Mouse (Mus musculus): ENCODE data around the gene Ank2. TPM values are rescaled to one million over a fixed set of nuclear protein-coding genes. Genes with fewer than 3 reads are reported as not detected.
A peak's percentile ranks its signal among the peaks of the same experiment; 100 is the strongest.

Ank2 gene
- total and polyA plus RNA-seq, 3 experiments = 18.9 to 95.5 (median 57.8) TPM

- Histone ChIP-seq H3K36me3 (replicated peaks) (no peaks in the 10 kb centered on the region), H3K4me1 (ENCODE audit: insufficient read depth, low read depth, low read length) (peaks cover 22% of the 10 kb centered on the region), H3K27me3 (ENCODE audit: insufficient read depth, low read length) (no peaks in the 10 kb centered on the region), H3K4me3 (ENCODE audit: low read depth, low read length) (no peak overlapping the region), H3K9me3 (replicated peaks) (no peaks in the 10 kb centered on the region)
- no peak for DNase-seq (ENCODE audit: low spot score)
- ATAC-seq (ENCODE audit: extremely low read depth, insufficient number of reproducible peaks, low FRiP score, poor library complexity, severe bottlenecking) = 0 out of 2 replicates have a peak, but pooled peaks have one; percentile 54
- TF ChIP-seq CTCF (IDR thresholded peaks at IDR 0.05; ENCODE audit: low read depth, low read length) (no peak), POLR2AphosphoS5 (IDR thresholded peaks at IDR 0.05; ENCODE audit: insufficient replicate concordance, low read depth, low read length) (no peak), GATA2 (IDR thresholded peaks at IDR 0.05; ENCODE audit: borderline replicate concordance, low read depth, low read length) (no peak), TAL1 (conservative IDR thresholded peaks at IDR 0.05; ENCODE audit: low read depth, low read length) (no peak), GATA1 (IDR thresholded peaks at IDR 0.05; ENCODE audit: borderline replicate concordance, low read length) (no peak)
Observed at GRCm38 (mm10) chr3:127529824-127530223, 30.7 kb upstream of the Ank2 start.

DNA sequence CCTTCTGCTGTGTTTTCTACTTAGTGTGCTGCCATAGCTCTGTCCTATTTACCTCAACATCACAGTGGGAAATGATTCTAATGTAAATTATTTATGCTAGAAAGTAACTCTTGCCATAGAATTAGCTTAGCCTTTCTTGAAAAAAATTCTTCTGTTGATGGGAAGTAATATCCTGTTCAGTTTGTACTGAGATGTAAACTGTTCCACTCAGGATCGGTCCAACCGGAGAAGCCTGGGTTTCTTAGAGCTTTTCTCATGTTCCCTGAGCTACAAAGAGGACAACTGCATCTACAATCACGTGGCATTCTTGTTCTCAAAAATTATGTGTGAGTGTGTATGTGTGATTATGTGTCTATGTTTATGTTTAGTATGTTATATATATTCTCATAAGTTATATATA lies 30.1 kb upstream of the Ank2 start:
- H3K9me3 ChIP-seq (replicated peaks) = no peaks in the 10 kb centered on the region
- ATAC-seq (ENCODE audit: extremely low read depth, insufficient number of reproducible peaks, low FRiP score, poor library complexity, severe bottlenecking) (no peak), DNase-seq (ENCODE audit: low spot score) (no peak)
- H3K4me1 ChIP-seq (ENCODE audit: insufficient read depth, low read depth, low read length) = peaks cover 22% of the 10 kb centered on the region
- TF ChIP-seq CTCF (IDR thresholded peaks at IDR 0.05; ENCODE audit: low read depth, low read length) = no peak
- no peak for TF ChIP-seq TAL1 (conservative IDR thresholded peaks at IDR 0.05; ENCODE audit: low read depth, low read length)
- TF ChIP-seq POLR2AphosphoS5 (IDR thresholded peaks at IDR 0.05; ENCODE audit: insufficient replicate concordance, low read depth, low read length) = no peak
- TF ChIP-seq GATA2 (IDR thresholded peaks at IDR 0.05; ENCODE audit: borderline replicate concordance, low read depth, low read length) = no peak
- TF ChIP-seq GATA1 (IDR thresholded peaks at IDR 0.05; ENCODE audit: borderline replicate concordance, low read length) = no peak
- H3K27me3 ChIP-seq (ENCODE audit: insufficient read depth, low read length) = no peaks in the 10 kb centered on the region
- H3K4me3 ChIP-seq (ENCODE audit: low read depth, low read length) = no peak overlapping the region
- H3K36me3 ChIP-seq (replicated peaks) = no peaks in the 10 kb centered on the region

DNA sequence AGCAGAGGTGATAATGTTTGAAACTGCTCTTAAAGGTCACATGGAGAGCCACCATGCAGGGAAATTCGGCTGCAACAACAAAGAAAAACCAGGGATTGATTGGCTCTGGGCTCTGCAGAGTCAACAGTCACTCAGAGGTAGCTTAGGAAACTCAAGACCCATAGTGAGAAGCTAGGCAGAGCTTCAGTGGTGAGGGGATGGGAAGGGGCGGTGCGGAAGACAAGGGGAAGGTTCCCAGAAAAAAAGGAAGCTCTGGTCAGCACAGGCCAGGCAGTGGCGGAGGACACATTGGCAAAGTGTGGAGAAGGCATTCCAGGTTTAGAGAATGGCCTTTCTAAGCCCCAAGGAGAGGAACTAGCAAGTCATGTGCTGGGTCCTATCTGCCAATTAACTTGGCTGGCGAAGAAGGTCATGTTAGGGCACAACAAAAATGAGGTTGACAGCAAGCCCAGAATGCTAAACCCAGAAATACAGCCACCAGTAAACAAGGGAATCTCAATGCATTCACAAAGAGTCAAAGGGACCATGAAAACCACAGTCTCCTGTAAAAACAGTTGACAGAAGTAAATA lies 28.4 kb upstream of the Ank2 start:
- no peak for ATAC-seq (ENCODE audit: extremely low read depth, insufficient number of reproducible peaks, low FRiP score, poor library complexity, severe bottlenecking)
- Histone ChIP-seq H3K9me3 (replicated peaks) (no peaks in the 10 kb centered on the region), H3K4me3 (ENCODE audit: low read depth, low read length) (no peak overlapping the region), H3K27me3 (ENCODE audit: insufficient read depth, low read length) (no peaks in the 10 kb centered on the region), H3K36me3 (replicated peaks) (no peaks in the 10 kb centered on the region), H3K4me1 (ENCODE audit: insufficient read depth, low read depth, low read length) (peaks cover 22% of the 10 kb centered on the region)
- DNase-seq (ENCODE audit: low spot score) = no peak
- no peak for TF ChIP-seq GATA1 (IDR thresholded peaks at IDR 0.05; ENCODE audit: borderline replicate concordance, low read length)
- no peak for TF ChIP-seq GATA2 (IDR thresholded peaks at IDR 0.05; ENCODE audit: borderline replicate concordance, low read depth, low read length)
- TF ChIP-seq CTCF (IDR thresholded peaks at IDR 0.05; ENCODE audit: low read depth, low read length) = no peak
- TF ChIP-seq POLR2AphosphoS5 (IDR thresholded peaks at IDR 0.05; ENCODE audit: insufficient replicate concordance, low read depth, low read length) = no peak
- TF ChIP-seq TAL1 (conservative IDR thresholded peaks at IDR 0.05; ENCODE audit: low read depth, low read length) = no peak

- H3K9me3 ChIP-seq (replicated peaks) = no peaks in the 10 kb centered on the region
- TF ChIP-seq CTCF (IDR thresholded peaks at IDR 0.05; ENCODE audit: low read depth, low read length) (no peak), POLR2AphosphoS5 (IDR thresholded peaks at IDR 0.05; ENCODE audit: insufficient replicate concordance, low read depth, low read length) (no peak), GATA1 (IDR thresholded peaks at IDR 0.05; ENCODE audit: borderline replicate concordance, low read length) (no peak), GATA2 (IDR thresholded peaks at IDR 0.05; ENCODE audit: borderline replicate concordance, low read depth, low read length) (no peak), TAL1 (conservative IDR thresholded peaks at IDR 0.05; ENCODE audit: low read depth, low read length) (no peak)
- no peak for ATAC-seq (ENCODE audit: extremely low read depth, insufficient number of reproducible peaks, low FRiP score, poor library complexity, severe bottlenecking)
Observed at GRCm38 (mm10) chr3:127525188-127525819, 26.2 kb upstream of the Ank2 start.

GRCm38 (mm10) chr3:127521156-127521555 lies 22.0 kb upstream of the Ank2 start:
- H3K4me3 ChIP-seq (ENCODE audit: low read depth, low read length) = no peak overlapping the region
- DNase-seq (ENCODE audit: low spot score) (no peak), ATAC-seq (ENCODE audit: extremely low read depth, insufficient number of reproducible peaks, low FRiP score, poor library complexity, severe bottlenecking) (no peak)
- H3K4me1 ChIP-seq (ENCODE audit: insufficient read depth, low read depth, low read length) = peaks cover 50% of the 10 kb centered on the region
- H3K27me3 ChIP-seq (ENCODE audit: insufficient read depth, low read length) = no peaks in the 10 kb centered on the region
- H3K9me3 ChIP-seq (replicated peaks) = no peaks in the 10 kb centered on the region
- no peaks in the 10 kb centered on the region for H3K36me3 ChIP-seq (replicated peaks)
- TF ChIP-seq CTCF (IDR thresholded peaks at IDR 0.05; ENCODE audit: low read depth, low read length) = no peak
- no peak for TF ChIP-seq GATA1 (IDR thresholded peaks at IDR 0.05; ENCODE audit: borderline replicate concordance, low read length)
- no peak for TF ChIP-seq TAL1 (conservative IDR thresholded peaks at IDR 0.05; ENCODE audit: low read depth, low read length)
- TF ChIP-seq POLR2AphosphoS5 (IDR thresholded peaks at IDR 0.05; ENCODE audit: insufficient replicate concordance, low read depth, low read length) = no peak
- no peak for TF ChIP-seq GATA2 (IDR thresholded peaks at IDR 0.05; ENCODE audit: borderline replicate concordance, low read depth, low read length)

More at GRCm38 (mm10) chr3:127525188-127525819, 26.2 kb upstream of the Ank2 start:
- no peaks in the 10 kb centered on the region for H3K27me3 ChIP-seq (ENCODE audit: insufficient read depth, low read length)
- no peak overlapping the region for H3K4me3 ChIP-seq (ENCODE audit: low read depth, low read length)
- no peaks in the 10 kb centered on the region for H3K36me3 ChIP-seq (replicated peaks)
- H3K4me1 ChIP-seq (ENCODE audit: insufficient read depth, low read depth, low read length) = peaks cover 31% of the 10 kb centered on the region
- DNase-seq (ENCODE audit: low spot score) = no peak

DNA sequence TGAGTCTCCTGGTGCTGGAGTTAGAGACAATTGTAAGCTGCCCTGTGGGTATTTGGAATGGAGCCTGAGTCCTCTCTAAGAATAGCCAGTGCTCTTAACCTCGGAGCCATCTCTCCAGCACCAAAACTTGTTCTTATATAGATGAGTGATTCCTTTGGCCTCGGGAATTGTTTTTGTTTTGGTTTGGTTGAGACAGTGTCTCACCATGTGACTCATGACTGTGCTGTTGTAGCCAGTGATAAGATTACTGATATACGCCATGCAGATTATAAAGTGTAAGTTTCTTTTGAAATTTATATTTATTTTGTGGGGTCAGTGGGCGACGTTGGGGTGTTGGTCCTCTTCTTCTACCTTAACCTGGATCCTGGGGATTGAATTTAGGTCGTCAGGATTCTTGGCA lies 21.1 kb upstream of the Ank2 start:
- ATAC-seq (ENCODE audit: extremely low read depth, insufficient number of reproducible peaks, low FRiP score, poor library complexity, severe bottlenecking) = peak; percentile 57
- TF ChIP-seq CTCF (IDR thresholded peaks at IDR 0.05; ENCODE audit: low read depth, low read length) = no peak
- TF ChIP-seq POLR2AphosphoS5 (IDR thresholded peaks at IDR 0.05; ENCODE audit: insufficient replicate concordance, low read depth, low read length) = no peak
- no peak for TF ChIP-seq GATA1 (IDR thresholded peaks at IDR 0.05; ENCODE audit: borderline replicate concordance, low read length)
- TF ChIP-seq TAL1 (conservative IDR thresholded peaks at IDR 0.05; ENCODE audit: low read depth, low read length) = no peak
- no peak for TF ChIP-seq GATA2 (IDR thresholded peaks at IDR 0.05; ENCODE audit: borderline replicate concordance, low read depth, low read length)

More for the DNA sequence above, 21.1 kb upstream of the Ank2 start:
- H3K4me3 ChIP-seq (ENCODE audit: low read depth, low read length) = no peak overlapping the region
- H3K9me3 ChIP-seq (replicated peaks) = no peaks in the 10 kb centered on the region
- DNase-seq (ENCODE audit: low spot score) = no peak
- H3K36me3 ChIP-seq (replicated peaks) = no peaks in the 10 kb centered on the region
- no peaks in the 10 kb centered on the region for H3K27me3 ChIP-seq (ENCODE audit: insufficient read depth, low read length)
- H3K4me1 ChIP-seq (ENCODE audit: insufficient read depth, low read depth, low read length) = peaks cover 54% of the 10 kb centered on the region

All from G1E (cell line).